Mouse (Mus musculus) left cerebral cortex, adult 8-10 months (tissue): ENCODE measurements around the gene Actg2. TPM values are rescaled to one million over a fixed set of nuclear protein-coding genes. Genes with fewer than 3 reads are reported as not detected.
A peak's percentile ranks its signal among the peaks of the same experiment; 100 is the strongest.

ENCODE experiments used
- DNase-seq, 2 experiments: peaks; one replicate each; pipeline ENCODE4 v3.0.0; 2022; ENCODE audit warnings: low spot score in 2 of 2
- total RNA-seq, 4 experiments: library from RNA; stranded (reverse); gene quantifications; 2 replicates each; pipeline ENCODE4 v1.2.4; 2022

Actg2 gene
- total RNA-seq, 4 experiments from 2014 or later, result not detected

- DNase-seq, result no peak
These were observed 20.9 kb downstream of the Actg2 start for GRCm38 (mm10) chr6:83515172-83515571.

GRCm38 (mm10) chr6:83512495-83512894 lies 23.6 kb downstream of the Actg2 start:
- no peak for DNase-seq

- no peak for DNase-seq
These were observed 25.9 kb downstream of the Actg2 start for GRCm38 (mm10) chr6:83510210-83510609.

- DNase-seq, result peak in 1 of 2 experiments; percentile 66
These were observed 26.6 kb downstream of the Actg2 start for GRCm38 (mm10) chr6:83509442-83509841.

- DNase-seq, result no peak
These were observed 28.9 kb downstream of the Actg2 start for GRCm38 (mm10) chr6:83507168-83507546.

- DNase-seq, result peak; percentile 88 to 99
These were observed 29.6 kb downstream of the Actg2 start, which contains the start of gene Dguok for GRCm38 (mm10) chr6:83506258-83507167. Dguok (minus strand) TSS chr6:83506969.

GRCm38 (mm10) chr6:83505554-83505953 lies 30.5 kb downstream of the Actg2 start:
- no peak for DNase-seq

- no peak for DNase-seq
These were observed 32.7 kb downstream of the Actg2 start for GRCm38 (mm10) chr6:83503361-83503760.

- peak in 1 of 2 experiments; percentile 75 for DNase-seq
These were observed 33.4 kb downstream of the Actg2 start for GRCm38 (mm10) chr6:83502656-83503055.

GRCm38 (mm10) chr6:83501524-83502310 lies 34.3 kb downstream of the Actg2 start:
- no peak for DNase-seq

- DNase-seq, result no peak
These were observed 35.6 kb downstream of the Actg2 start for GRCm38 (mm10) chr6:83500462-83500861.

GRCm38 (mm10) chr6:83499078-83499477 lies 37.0 kb downstream of the Actg2 start:
- DNase-seq, result peak in 1 of 2 experiments; percentile 66

- DNase-seq, result no peak
These were observed 39.0 kb downstream of the Actg2 start for GRCm38 (mm10) chr6:83496753-83497710.

- DNase-seq, result no peak
These were observed 39.9 kb downstream of the Actg2 start for GRCm38 (mm10) chr6:83496009-83496752.

- DNase-seq, result no peak
These were observed 45.4 kb downstream of the Actg2 start for GRCm38 (mm10) chr6:83490622-83491021.

- no peak for DNase-seq
These were observed 47.9 kb downstream of the Actg2 start for GRCm38 (mm10) chr6:83488200-83488599.

GRCm38 (mm10) chr6:83487298-83487697 lies 48.8 kb downstream of the Actg2 start:
- no peak for DNase-seq

- DNase-seq, result no peak
These were observed 50.2 kb downstream of the Actg2 start for GRCm38 (mm10) chr6:83485854-83486253.

GRCm38 (mm10) chr6:83483776-83484175 lies 52.3 kb downstream of the Actg2 start:
- DNase-seq, result no peak

GRCm38 (mm10) chr6:83482418-83483085 lies 53.5 kb downstream of the Actg2 start:
- DNase-seq, result no peak
